ENCODE assay signal across 7 mouse cellular contexts in the genomic region with DNA sequence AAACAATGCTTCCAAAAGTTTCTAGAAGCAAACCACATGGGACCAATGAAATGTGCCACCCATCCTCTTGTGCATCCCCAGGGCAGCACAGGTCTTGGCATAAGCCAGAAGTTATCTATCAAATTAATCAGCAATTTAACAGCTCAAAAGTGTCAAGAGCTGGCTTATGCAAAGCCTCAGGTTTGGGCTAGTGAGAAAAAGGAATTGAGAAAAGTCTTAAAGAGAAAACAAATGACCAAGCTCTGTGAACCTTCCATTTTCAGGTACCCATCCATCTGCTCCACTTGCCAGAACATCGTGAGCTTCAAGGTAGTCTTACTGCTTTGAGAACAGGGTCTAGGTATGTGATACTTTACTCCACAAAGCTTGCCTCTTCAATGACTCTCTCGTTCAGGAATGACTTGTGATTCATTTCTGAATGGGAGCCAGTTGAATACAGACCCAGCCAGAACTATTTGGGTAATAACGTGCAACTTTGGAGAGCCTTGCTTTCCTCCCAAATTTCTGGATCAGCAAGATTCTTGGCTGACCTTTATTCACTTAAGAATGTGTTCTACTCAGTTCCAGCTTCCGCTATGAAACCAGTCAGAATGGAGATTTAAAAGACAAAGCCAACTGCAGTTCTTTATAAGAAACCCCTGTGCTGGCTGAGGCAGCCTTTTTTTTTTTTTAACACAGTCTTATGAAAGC. TPM values are rescaled to one million over a fixed set of nuclear protein-coding genes. Genes with fewer than 3 reads are reported as not detected.
DNase-seq lines count a peak whose midpoint lies in the region; ATAC-seq and TF ChIP-seq lines count a peak whose summit lies in the region.

No protein-coding gene starts in this region.

- no peak overlapping the region for H3ac ChIP-seq in C2C12 (ENCODE audit: control insufficient read depth, insufficient read length, low read depth)

- ATAC-seq in liver, embryonic 12.5 days: no peak
- ATAC-seq in midbrain, embryonic 15.5 days (replicated peaks): no peak
- no peak for ATAC-seq in forebrain, embryonic 16.5 days

- no peak for TF ChIP-seq CTCF in C2C12 (IDR thresholded peaks at IDR 0.05; ENCODE audit: control insufficient read depth, insufficient read depth, insufficient read length)

- peaks cover 14% of the 10 kb centered on the region for H3K36me3 ChIP-seq in C2C12 (ENCODE audit: control insufficient read depth, insufficient read depth)
- H3K36me3 ChIP-seq in liver, embryonic 12.5 days: peaks cover 26% of the 10 kb centered on the region
- 0 out of 2 replicates have a peak, but pooled peaks cover 3% of the 10 kb centered on the region for H3K36me3 ChIP-seq in midbrain, embryonic 15.5 days (replicated peaks)
- no peaks in the 10 kb centered on the region for H3K36me3 ChIP-seq in forebrain, embryonic 16.5 days (ENCODE audit: control insufficient read depth, insufficient read depth)

- peak overlapping the region; percentile 99 for H3K27ac ChIP-seq in liver, embryonic 12.5 days
- no peak overlapping the region for H3K27ac ChIP-seq in midbrain, embryonic 15.5 days
- no peak overlapping the region for H3K27ac ChIP-seq in forebrain, embryonic 16.5 days (ENCODE audit: low read length)

- H3K9me3 ChIP-seq in liver, embryonic 12.5 days (replicated peaks): no peaks in the 10 kb centered on the region
- no peaks in the 10 kb centered on the region for H3K9me3 ChIP-seq in midbrain, embryonic 15.5 days
- H3K9me3 ChIP-seq in forebrain, embryonic 16.5 days (ENCODE audit: control insufficient read depth, low read length): no peaks in the 10 kb centered on the region

- peak; percentile 76 for DNase-seq in 3134 (ENCODE audit: extremely low read depth, insufficient read length, low spot score)
- peak; percentile 81 to 86 for DNase-seq in heart, adult 9 months (ENCODE audit: low spot score in 2 of 2)
- no peak for DNase-seq in left cerebral cortex, adult 18-20 months (ENCODE audit: low spot score in 2 of 2)

- H3K9ac ChIP-seq in liver, embryonic 12.5 days: peak overlapping the region; percentile 32
- no peak overlapping the region for H3K9ac ChIP-seq in midbrain, embryonic 15.5 days
- H3K9ac ChIP-seq in forebrain, embryonic 16.5 days (replicated peaks; ENCODE audit: low read depth, low read length): no peak overlapping the region

- peaks cover 98% of the 10 kb centered on the region for H3K4me1 ChIP-seq in liver, embryonic 12.5 days
- peaks cover 33% of the 10 kb centered on the region for H3K4me1 ChIP-seq in midbrain, embryonic 15.5 days
- H3K4me1 ChIP-seq in forebrain, embryonic 16.5 days (replicated peaks; ENCODE audit: control insufficient read depth, insufficient read depth, low read length): peaks cover 12% of the 10 kb centered on the region

- no peak overlapping the region for H3K4me3 ChIP-seq in C2C12 (ENCODE audit: insufficient read depth, poor library complexity, severe bottlenecking)
- H3K4me3 ChIP-seq in liver, embryonic 12.5 days: no peak overlapping the region
- H3K4me3 ChIP-seq in midbrain, embryonic 15.5 days: no peak overlapping the region
- no peak overlapping the region for H3K4me3 ChIP-seq in forebrain, embryonic 16.5 days (replicated peaks; ENCODE audit: low read length)

- H3K79me2 ChIP-seq in C2C12 (ENCODE audit: control insufficient read depth, insufficient read depth): no peaks in the 10 kb centered on the region

- peak overlapping the region; percentile 16 for H3K4me2 ChIP-seq in liver, embryonic 12.5 days
- no peak overlapping the region for H3K4me2 ChIP-seq in midbrain, embryonic 15.5 days
- H3K4me2 ChIP-seq in forebrain, embryonic 16.5 days (ENCODE audit: low read length): no peak overlapping the region

- no peaks in the 10 kb centered on the region for H3K79me3 ChIP-seq in C2C12 (ENCODE audit: low read depth)

- H3K27me3 ChIP-seq in C2C12 (ENCODE audit: control insufficient read depth, insufficient read depth, insufficient read length): no peaks in the 10 kb centered on the region
- H3K27me3 ChIP-seq in liver, embryonic 12.5 days (replicated peaks): no peaks in the 10 kb centered on the region
- no peaks in the 10 kb centered on the region for H3K27me3 ChIP-seq in midbrain, embryonic 15.5 days (replicated peaks)
- no peaks in the 10 kb centered on the region for H3K27me3 ChIP-seq in forebrain, embryonic 16.5 days (replicated peaks; ENCODE audit: control insufficient read depth, insufficient read depth, low read length)

- 62% methylated on average over 4 of the region's 4 CpGs for WGBS in liver, embryonic 12.5 days (ENCODE audit: insufficient replicate concordance)
- 79% methylated on average over 4 of the region's 4 CpGs for WGBS in midbrain, embryonic 15.5 days
- WGBS in forebrain, embryonic 16.5 days: 62% methylated on average over 4 of the region's 4 CpGs

TF ChIP-seq in C2C12, 6 proteins besides CTCF, POLR2A, EP300 and RAD21:
- peak; percentile 18 for TF ChIP-seq MAX (IDR thresholded peaks at IDR 0.05)
- TF ChIP-seq USF1 (IDR thresholded peaks at IDR 0.05; ENCODE audit: low read depth): no peak

RNA-seq across cellular contexts. Expression of gene Rnf216, which starts 56.5 kb away (rescaled TPM):
- 12.2 TPM for polyA plus RNA-seq in C2C12 (2012; fragmentation: generic; extraction: Trizol)
- 28.5 and 30.1 TPM in 2 replicates for polyA plus RNA-seq in liver, embryonic 12.5 days (2016; fragmentation: Nextera tagmentation; extraction: Ambion mirVana)
- 30.6 and 33.6 TPM in 2 replicates for polyA plus RNA-seq in midbrain, embryonic 15.5 days (2015; fragmentation: Nextera tagmentation; extraction: Ambion mirVana)
- total RNA-seq in left cerebral cortex, adult 18-20 months (2021): 10 to 100 TPM; 45.1 to 45.2 TPM
- polyA plus RNA-seq in forebrain, embryonic 16.5 days (2015; fragmentation: Nextera tagmentation; extraction: Ambion mirVana): 36.5 and 43.0 TPM in 2 replicates

Comparison
In these comparisons a context has a peak if more than half of its experiments do, and no peak if none do; other contexts are left out.
1. DNase-seq: peak in 3134 (single experiment) and heart, adult 9 months (2 of 2); none in left cerebral cortex, adult 18-20 months (0 of 2).